Mouse (Mus musculus) ES-CJ7 (cell line): ENCODE results near the gene Rps19bp1.
A peak's percentile ranks its signal among the peaks of the same experiment; 100 is the strongest.

ENCODE experiments used
- DNase-seq: peaks from one replicate; pipeline ENCODE4 v3.0.0; 2011; ENCODE audit warnings: low read depth, low spot score

The Rps19bp1 gene

GRCm38 (mm10) chr15:80263610-80264575 is at the start of gene Rps19bp1:
Gene Rps19bp1, minus strand, starts transcription at chr15:80264315.
- DNase-seq = peak; percentile 97

- no peak for DNase-seq
Measured at GRCm38 (mm10) chr15:80306146-80306545, 42.0 kb upstream of the Rps19bp1 start.

GRCm38 (mm10) chr15:80304188-80304587 is 40.1 kb upstream of the Rps19bp1 start:
- DNase-seq = no peak

- no peak for DNase-seq
Measured at GRCm38 (mm10) chr15:80303779-80304178, 39.7 kb upstream of the Rps19bp1 start.

GRCm38 (mm10) chr15:80297146-80297545 is 33.0 kb upstream of the Rps19bp1 start:
- DNase-seq = peak; percentile 29

GRCm38 (mm10) chr15:80289436-80289835 is 25.3 kb upstream of the Rps19bp1 start:
- peak; percentile 97 for DNase-seq

GRCm38 (mm10) chr15:80288036-80288435 is 23.9 kb upstream of the Rps19bp1 start:
- no peak for DNase-seq

GRCm38 (mm10) chr15:80286851-80287415 is 22.8 kb upstream of the Rps19bp1 start, which contains the start of gene Cacna1i:
Gene Cacna1i, plus strand, starts transcription at chr15:80287238.
- DNase-seq = no peak

- peak; percentile 80 for DNase-seq
Measured at GRCm38 (mm10) chr15:80280646-80281045, 16.5 kb upstream of the Rps19bp1 start.

- DNase-seq = no peak
Measured at GRCm38 (mm10) chr15:80279053-80279452, 14.9 kb upstream of the Rps19bp1 start.

GRCm38 (mm10) chr15:80278121-80278759 is 14.1 kb upstream of the Rps19bp1 start:
- DNase-seq = no peak

GRCm38 (mm10) chr15:80277625-80278024 is 13.5 kb upstream of the Rps19bp1 start:
- peak; percentile 73 for DNase-seq

GRCm38 (mm10) chr15:80277107-80277506 is 13.0 kb upstream of the Rps19bp1 start:
- DNase-seq = no peak

GRCm38 (mm10) chr15:80271858-80272396 is 7.8 kb upstream of the Rps19bp1 start:
- peak; percentile 64 for DNase-seq

- peak; percentile 87 for DNase-seq
Measured at GRCm38 (mm10) chr15:80266281-80266680, 2.2 kb upstream of the Rps19bp1 start.

- no peak for DNase-seq
Measured at GRCm38 (mm10) chr15:80261100-80261499, 3.0 kb downstream of the Rps19bp1 start.

GRCm38 (mm10) chr15:80260677-80261076 is 3.4 kb downstream of the Rps19bp1 start:
- peak; percentile 81 for DNase-seq

GRCm38 (mm10) chr15:80259406-80260045 is 4.6 kb downstream of the Rps19bp1 start:
- DNase-seq = no peak

- DNase-seq = peak; percentile 80
Measured at GRCm38 (mm10) chr15:80258240-80259170, 5.6 kb downstream of the Rps19bp1 start.

- DNase-seq = no peak
Measured at GRCm38 (mm10) chr15:80257602-80258239, 6.4 kb downstream of the Rps19bp1 start.
